Mouse (Mus musculus): ENCODE results near the gene Ltc4s. TPM values are rescaled to one million over a fixed set of nuclear protein-coding genes. Genes with fewer than 3 reads are reported as not detected.
A peak's percentile ranks its signal among the peaks of the same experiment; 100 is the strongest.

Gene Ltc4s
- polyA plus RNA-seq, 1 experiment from 2014 or later: 2.8 TPM

- 1% methylated on average over 66 of the region's 66 CpGs for WGBS
- Histone ChIP-seq H3K4me2 (replicated peaks; ENCODE audit: low read depth, low read length) (peak overlapping the region; percentile 96), H3K27me3 (ENCODE audit: insufficient read depth, low read length) (peaks cover 14% of the 10 kb centered on the region; the same call in 1 of the 2 replicates), H3K36me3 (ENCODE audit: insufficient read depth, low read length) (peaks cover 30% of the 10 kb centered on the region), H3K27ac (ENCODE audit: low read length) (no peak overlapping the region), H3K4me1 (ENCODE audit: insufficient read depth, low read length) (peaks cover 14% of the 10 kb centered on the region; the same call in 1 of the 2 replicates), H3K4me3 (ENCODE audit: low read length) (peak overlapping the region; percentile 65), H3K9ac (replicated peaks; ENCODE audit: low read length) (peak overlapping the region; percentile 71), H3K9me3 (ENCODE audit: low read length) (no peaks in the 10 kb centered on the region)
- peak; percentile 32 for ATAC-seq (ENCODE audit: low FRiP score, low TSS enrichment)
These were observed 1.2 kb downstream of the Ltc4s start for GRCm38 (mm10) chr11:50236937-50237835.

GRCm38 (mm10) chr11:50236540-50236936 is 1.9 kb downstream of the Ltc4s start:
- Histone ChIP-seq H3K4me3 (ENCODE audit: low read length) (peak overlapping the region; percentile 65), H3K27me3 (ENCODE audit: insufficient read depth, low read length) (peaks cover 14% of the 10 kb centered on the region; the same call in 1 of the 2 replicates), H3K9ac (replicated peaks; ENCODE audit: low read length) (peak overlapping the region; percentile 71), H3K9me3 (ENCODE audit: low read length) (no peaks in the 10 kb centered on the region), H3K4me1 (ENCODE audit: insufficient read depth, low read length) (peaks cover 14% of the 10 kb centered on the region; the same call in 1 of the 2 replicates), H3K36me3 (ENCODE audit: insufficient read depth, low read length) (peaks cover 35% of the 10 kb centered on the region), H3K27ac (ENCODE audit: low read length) (no peak overlapping the region), H3K4me2 (replicated peaks; ENCODE audit: low read depth, low read length) (peak overlapping the region; percentile 96)
- peak; percentile 93 for ATAC-seq (ENCODE audit: low FRiP score, low TSS enrichment)
- WGBS: under 1% methylated on average over 24 of the region's 27 CpGs

GRCm38 (mm10) chr11:50234606-50235005 is 3.8 kb downstream of the Ltc4s start:
- Histone ChIP-seq H3K27ac (ENCODE audit: low read length) (no peak overlapping the region), H3K36me3 (ENCODE audit: insufficient read depth, low read length) (peaks cover 36% of the 10 kb centered on the region), H3K9me3 (ENCODE audit: low read length) (no peaks in the 10 kb centered on the region), H3K27me3 (ENCODE audit: insufficient read depth, low read length) (peaks cover 14% of the 10 kb centered on the region; the same call in 1 of the 2 replicates), H3K4me3 (ENCODE audit: low read length) (no peak overlapping the region), H3K4me2 (replicated peaks; ENCODE audit: low read depth, low read length) (no peak overlapping the region), H3K9ac (replicated peaks; ENCODE audit: low read length) (no peak overlapping the region), H3K4me1 (ENCODE audit: insufficient read depth, low read length) (peaks cover 25% of the 10 kb centered on the region)
- 92% methylated on average over 19 of the region's 25 CpGs for WGBS
- ATAC-seq (ENCODE audit: low FRiP score, low TSS enrichment): no peak

GRCm38 (mm10) chr11:50233993-50234392 is 4.4 kb downstream of the Ltc4s start:
- Histone ChIP-seq H3K4me2 (replicated peaks; ENCODE audit: low read depth, low read length) (no peak overlapping the region), H3K9ac (replicated peaks; ENCODE audit: low read length) (no peak overlapping the region), H3K27me3 (ENCODE audit: insufficient read depth, low read length) (peaks cover 14% of the 10 kb centered on the region; the same call in 1 of the 2 replicates), H3K4me3 (ENCODE audit: low read length) (no peak overlapping the region), H3K36me3 (ENCODE audit: insufficient read depth, low read length) (peaks cover 36% of the 10 kb centered on the region), H3K27ac (ENCODE audit: low read length) (no peak overlapping the region), H3K9me3 (ENCODE audit: low read length) (no peaks in the 10 kb centered on the region), H3K4me1 (ENCODE audit: insufficient read depth, low read length) (peaks cover 31% of the 10 kb centered on the region)
- WGBS: 84% methylated on average over 11 of the region's 11 CpGs
- ATAC-seq (ENCODE audit: low FRiP score, low TSS enrichment): no peak

GRCm38 (mm10) chr11:50233022-50233421 is 5.4 kb downstream of the Ltc4s start:
- ATAC-seq (ENCODE audit: low FRiP score, low TSS enrichment): no peak
- peaks cover 39% of the 10 kb centered on the region for H3K4me1 ChIP-seq (ENCODE audit: insufficient read depth, low read length)

GRCm38 (mm10) chr11:50231411-50231810 is 7.0 kb downstream of the Ltc4s start:
- Histone ChIP-seq H3K9me3 (ENCODE audit: low read length) (no peaks in the 10 kb centered on the region), H3K27me3 (ENCODE audit: insufficient read depth, low read length) (no peaks in the 10 kb centered on the region), H3K36me3 (ENCODE audit: insufficient read depth, low read length) (peaks cover 36% of the 10 kb centered on the region), H3K4me3 (ENCODE audit: low read length) (no peak overlapping the region), H3K27ac (ENCODE audit: low read length) (no peak overlapping the region), H3K4me2 (replicated peaks; ENCODE audit: low read depth, low read length) (peak overlapping the region; percentile 56), H3K4me1 (ENCODE audit: insufficient read depth, low read length) (peaks cover 47% of the 10 kb centered on the region), H3K9ac (replicated peaks; ENCODE audit: low read length) (no peak overlapping the region)
- WGBS: 24% methylated on average over 8 of the region's 8 CpGs
- no peak for ATAC-seq (ENCODE audit: low FRiP score, low TSS enrichment)

More at GRCm38 (mm10) chr11:50233022-50233421, 5.4 kb downstream of the Ltc4s start:
- no peak overlapping the region for H3K9ac ChIP-seq (replicated peaks; ENCODE audit: low read length)
- H3K27ac ChIP-seq (ENCODE audit: low read length): no peak overlapping the region
- H3K36me3 ChIP-seq (ENCODE audit: insufficient read depth, low read length): peaks cover 36% of the 10 kb centered on the region
- no peak overlapping the region for H3K4me2 ChIP-seq (replicated peaks; ENCODE audit: low read depth, low read length)
- 90% methylated on average over 13 of the region's 13 CpGs for whole genome bisulfite sequencing
- H3K27me3 ChIP-seq (ENCODE audit: insufficient read depth, low read length): 0 out of 2 replicates have a peak, but pooled peaks cover 4% of the 10 kb centered on the region
- H3K4me3 ChIP-seq (ENCODE audit: low read length): no peak overlapping the region
- H3K9me3 ChIP-seq (ENCODE audit: low read length): no peaks in the 10 kb centered on the region

- no peak overlapping the region for H3K27ac ChIP-seq (ENCODE audit: low read length)
- 32% methylated on average over 45 of the region's 45 CpGs for WGBS
- H3K9ac ChIP-seq (replicated peaks; ENCODE audit: low read length): no peak overlapping the region; the same call in 1 of the 2 replicates
- H3K9me3 ChIP-seq (ENCODE audit: low read length): no peaks in the 10 kb centered on the region
- H3K4me2 ChIP-seq (replicated peaks; ENCODE audit: low read depth, low read length): peak overlapping the region; percentile 56
- peaks cover 36% of the 10 kb centered on the region for H3K36me3 ChIP-seq (ENCODE audit: insufficient read depth, low read length)
- no peaks in the 10 kb centered on the region for H3K27me3 ChIP-seq (ENCODE audit: insufficient read depth, low read length)
- H3K4me3 ChIP-seq (ENCODE audit: low read length): peak overlapping the region; percentile 30
- ATAC-seq (ENCODE audit: low FRiP score, low TSS enrichment): peak; percentile 35; the same call in 1 of the 2 replicates
- peaks cover 48% of the 10 kb centered on the region for H3K4me1 ChIP-seq (ENCODE audit: insufficient read depth, low read length)
These were observed 7.7 kb downstream of the Ltc4s start for GRCm38 (mm10) chr11:50230481-50231304.

GRCm38 (mm10) chr11:50229252-50229910 is 9.0 kb downstream of the Ltc4s start:
- ATAC-seq (ENCODE audit: low FRiP score, low TSS enrichment): no peak
- 40% methylated on average over 7 of the region's 7 CpGs for WGBS
- Histone ChIP-seq H3K4me3 (ENCODE audit: low read length) (no peak overlapping the region), H3K27me3 (ENCODE audit: insufficient read depth, low read length) (no peaks in the 10 kb centered on the region), H3K9ac (replicated peaks; ENCODE audit: low read length) (peak overlapping the region; percentile 51; the same call in 1 of the 2 replicates), H3K36me3 (ENCODE audit: insufficient read depth, low read length) (peaks cover 28% of the 10 kb centered on the region), H3K9me3 (ENCODE audit: low read length) (no peaks in the 10 kb centered on the region), H3K4me2 (replicated peaks; ENCODE audit: low read depth, low read length) (no peak overlapping the region), H3K27ac (ENCODE audit: low read length) (no peak overlapping the region), H3K4me1 (ENCODE audit: insufficient read depth, low read length) (peaks cover 48% of the 10 kb centered on the region)

- Histone ChIP-seq H3K27me3 (ENCODE audit: insufficient read depth, low read length) (no peaks in the 10 kb centered on the region), H3K9me3 (ENCODE audit: low read length) (no peaks in the 10 kb centered on the region), H3K4me2 (replicated peaks; ENCODE audit: low read depth, low read length) (no peak overlapping the region), H3K27ac (ENCODE audit: low read length) (no peak overlapping the region), H3K9ac (replicated peaks; ENCODE audit: low read length) (peak overlapping the region; percentile 51), H3K36me3 (ENCODE audit: insufficient read depth, low read length) (peaks cover 22% of the 10 kb centered on the region), H3K4me3 (ENCODE audit: low read length) (no peak overlapping the region), H3K4me1 (ENCODE audit: insufficient read depth, low read length) (peaks cover 53% of the 10 kb centered on the region)
- WGBS: 12% methylated on average over 3 of the region's 3 CpGs
- no peak for ATAC-seq (ENCODE audit: low FRiP score, low TSS enrichment)
These were observed 9.6 kb downstream of the Ltc4s start for GRCm38 (mm10) chr11:50228772-50229171.
